Mouse (Mus musculus): ENCODE results near the gene Fpr2. TPM values are rescaled to one million over a fixed set of nuclear protein-coding genes. Genes with fewer than 3 reads are reported as not detected.

Gene Fpr2
- polyA plus RNA-seq, 2 experiments: 0.14 to 0.36 TPM

GRCm38 (mm10) chr17:17856612-17857011, 31.0 kb upstream of the Fpr2 start:
- no peaks in the 10 kb centered on the region for H3K27me3 ChIP-seq (ENCODE audit: control insufficient read depth, insufficient read depth, low read length)
- H3K36me3 ChIP-seq (ENCODE audit: control insufficient read depth, insufficient read depth, low read length): peaks cover 16% of the 10 kb centered on the region
- H3K4me3 ChIP-seq (replicated peaks; ENCODE audit: low read length): no peak overlapping the region
- TF ChIP-seq POLR2A (IDR thresholded peaks at IDR 0.05; ENCODE audit: borderline replicate concordance, extremely low read depth, insufficient read depth, insufficient read length): no peak
- DNase-seq (ENCODE audit: low spot score): no peak
- H3K27ac ChIP-seq (replicated peaks; ENCODE audit: low read depth, low read length): no peak overlapping the region
- no peak overlapping the region for H3K4me2 ChIP-seq (replicated peaks; ENCODE audit: low read depth, low read length, severe bottlenecking)
- peaks cover 10% of the 10 kb centered on the region; the same call in 1 of the 2 replicates for H3K4me1 ChIP-seq (ENCODE audit: control insufficient read depth, insufficient read depth, low read length)
- no peaks in the 10 kb centered on the region for H3K9me3 ChIP-seq (ENCODE audit: control insufficient read depth, low read length)
- ATAC-seq (ENCODE audit: low FRiP score, low read depth): no peak
- 56% methylated on average over 1 of the region's 1 CpGs for WGBS
- H3K9ac ChIP-seq (ENCODE audit: low read depth, low read length, severe bottlenecking): no peak overlapping the region

- no peak overlapping the region for H3K4me2 ChIP-seq (replicated peaks; ENCODE audit: low read depth, low read length, severe bottlenecking)
- H3K27me3 ChIP-seq (ENCODE audit: control insufficient read depth, insufficient read depth, low read length): no peaks in the 10 kb centered on the region
- H3K36me3 ChIP-seq (ENCODE audit: control insufficient read depth, insufficient read depth, low read length): peaks cover 21% of the 10 kb centered on the region
- DNase-seq (ENCODE audit: low spot score) (no peak), ATAC-seq (ENCODE audit: low FRiP score, low read depth) (no peak)
- H3K4me3 ChIP-seq (replicated peaks; ENCODE audit: low read length): no peak overlapping the region
- peaks cover 10% of the 10 kb centered on the region; the same call in 1 of the 2 replicates for H3K4me1 ChIP-seq (ENCODE audit: control insufficient read depth, insufficient read depth, low read length)
- 54% methylated on average over 1 of the region's 1 CpGs for WGBS
- H3K9ac ChIP-seq (ENCODE audit: low read depth, low read length, severe bottlenecking): no peak overlapping the region
- H3K27ac ChIP-seq (replicated peaks; ENCODE audit: low read depth, low read length): no peak overlapping the region
- H3K9me3 ChIP-seq (ENCODE audit: control insufficient read depth, low read length): no peaks in the 10 kb centered on the region
- no peak for TF ChIP-seq POLR2A (IDR thresholded peaks at IDR 0.05; ENCODE audit: borderline replicate concordance, extremely low read depth, insufficient read depth, insufficient read length)
These were observed 30.2 kb upstream of the Fpr2 start for GRCm38 (mm10) chr17:17857446-17857845.

DNA sequence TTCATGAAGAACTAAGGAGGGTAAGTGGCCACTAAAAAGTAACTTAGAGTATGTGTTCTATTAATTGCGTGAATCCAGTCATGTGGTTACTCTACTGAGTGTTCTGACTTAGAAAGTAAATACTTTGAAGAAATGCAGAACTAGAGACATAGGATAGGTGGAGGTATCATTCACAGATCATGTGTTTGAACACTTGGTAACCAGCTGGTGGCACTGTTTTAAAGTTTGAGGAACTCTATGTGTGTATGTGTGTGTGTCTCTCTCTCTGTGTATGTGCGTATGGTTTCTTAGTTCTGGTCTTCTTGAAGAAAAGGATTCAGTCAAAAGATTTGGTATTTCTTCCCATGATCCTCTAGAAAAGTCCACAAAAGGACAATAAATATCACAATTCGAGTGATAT, 27.5 kb upstream of the Fpr2 start:
- no peak overlapping the region for H3K27ac ChIP-seq (replicated peaks; ENCODE audit: low read depth, low read length)
- peaks cover under 1% of the 10 kb centered on the region; the same call in 1 of the 2 replicates for H3K4me1 ChIP-seq (ENCODE audit: control insufficient read depth, insufficient read depth, low read length)
- no peak overlapping the region for H3K4me3 ChIP-seq (replicated peaks; ENCODE audit: low read length)
- peaks cover 35% of the 10 kb centered on the region for H3K36me3 ChIP-seq (ENCODE audit: control insufficient read depth, insufficient read depth, low read length)
- no peak overlapping the region for H3K9ac ChIP-seq (ENCODE audit: low read depth, low read length, severe bottlenecking)
- no peak overlapping the region for H3K4me2 ChIP-seq (replicated peaks; ENCODE audit: low read depth, low read length, severe bottlenecking)
- no peak for ATAC-seq (ENCODE audit: low FRiP score, low read depth)
- no peak for DNase-seq (ENCODE audit: low spot score)
- TF ChIP-seq POLR2A (IDR thresholded peaks at IDR 0.05; ENCODE audit: borderline replicate concordance, extremely low read depth, insufficient read depth, insufficient read length): no peak
- 87% methylated on average over 3 of the region's 3 CpGs for WGBS
- no peaks in the 10 kb centered on the region for H3K9me3 ChIP-seq (ENCODE audit: control insufficient read depth, low read length)
- no peaks in the 10 kb centered on the region for H3K27me3 ChIP-seq (ENCODE audit: control insufficient read depth, insufficient read depth, low read length)

GRCm38 (mm10) chr17:17862360-17862759, 25.3 kb upstream of the Fpr2 start:
- H3K4me2 ChIP-seq (replicated peaks; ENCODE audit: low read depth, low read length, severe bottlenecking): no peak overlapping the region
- 67% methylated on average over 1 of the region's 1 CpGs for WGBS
- peaks cover 42% of the 10 kb centered on the region for H3K36me3 ChIP-seq (ENCODE audit: control insufficient read depth, insufficient read depth, low read length)
- no peaks in the 10 kb centered on the region for H3K9me3 ChIP-seq (ENCODE audit: control insufficient read depth, low read length)
- no peaks in the 10 kb centered on the region for H3K4me1 ChIP-seq (ENCODE audit: control insufficient read depth, insufficient read depth, low read length)
- DNase-seq (ENCODE audit: low spot score): no peak
- H3K4me3 ChIP-seq (replicated peaks; ENCODE audit: low read length): no peak overlapping the region
- no peak overlapping the region for H3K9ac ChIP-seq (ENCODE audit: low read depth, low read length, severe bottlenecking)
- no peak for TF ChIP-seq POLR2A (IDR thresholded peaks at IDR 0.05; ENCODE audit: borderline replicate concordance, extremely low read depth, insufficient read depth, insufficient read length)
- H3K27me3 ChIP-seq (ENCODE audit: control insufficient read depth, insufficient read depth, low read length): no peaks in the 10 kb centered on the region
- ATAC-seq (ENCODE audit: low FRiP score, low read depth): no peak
- H3K27ac ChIP-seq (replicated peaks; ENCODE audit: low read depth, low read length): no peak overlapping the region

DNA sequence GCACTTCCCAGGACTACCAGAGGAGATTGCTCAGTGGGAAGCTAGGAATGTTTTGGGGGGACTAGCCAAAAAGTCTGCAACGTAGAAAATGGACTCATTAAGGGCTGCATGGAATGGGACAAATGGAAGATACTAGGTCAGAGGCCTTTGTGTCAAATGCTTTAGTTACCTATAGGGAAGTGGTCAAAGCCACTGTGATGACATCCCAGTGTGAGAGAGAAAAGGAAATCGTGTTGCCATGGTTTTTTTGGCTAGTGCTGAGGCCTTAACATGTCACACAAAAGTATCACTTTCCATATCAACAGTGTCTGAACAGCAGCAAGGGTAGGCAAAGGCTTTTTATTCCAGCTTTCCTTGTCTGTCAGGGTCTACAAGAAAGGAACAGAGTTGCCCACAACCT, 22.5 kb upstream of the Fpr2 start:
- no peak overlapping the region for H3K4me2 ChIP-seq (replicated peaks; ENCODE audit: low read depth, low read length, severe bottlenecking)
- TF ChIP-seq POLR2A (IDR thresholded peaks at IDR 0.05; ENCODE audit: borderline replicate concordance, extremely low read depth, insufficient read depth, insufficient read length): no peak
- WGBS: 69% methylated on average over 2 of the region's 2 CpGs
- no peaks in the 10 kb centered on the region for H3K9me3 ChIP-seq (ENCODE audit: control insufficient read depth, low read length)
- no peak overlapping the region for H3K9ac ChIP-seq (ENCODE audit: low read depth, low read length, severe bottlenecking)
- H3K4me3 ChIP-seq (replicated peaks; ENCODE audit: low read length): no peak overlapping the region
- no peaks in the 10 kb centered on the region for H3K27me3 ChIP-seq (ENCODE audit: control insufficient read depth, insufficient read depth, low read length)
- H3K4me1 ChIP-seq (ENCODE audit: control insufficient read depth, insufficient read depth, low read length): no peaks in the 10 kb centered on the region
- H3K27ac ChIP-seq (replicated peaks; ENCODE audit: low read depth, low read length): no peak overlapping the region
- DNase-seq (ENCODE audit: low spot score) (no peak), ATAC-seq (ENCODE audit: low FRiP score, low read depth) (no peak)
- peaks cover 34% of the 10 kb centered on the region for H3K36me3 ChIP-seq (ENCODE audit: control insufficient read depth, insufficient read depth, low read length)

Data from limb, embryonic 14.5 days (tissue).